Mouse (Mus musculus) retina, postnatal 1 day (tissue): Measurements from ENCODE around the gene Dhx35.

Source experiments
- DNase-seq: peaks from one replicate; pipeline ENCODE4 v3.0.0-alpha.2; 2012

The Dhx35 gene

DNA sequence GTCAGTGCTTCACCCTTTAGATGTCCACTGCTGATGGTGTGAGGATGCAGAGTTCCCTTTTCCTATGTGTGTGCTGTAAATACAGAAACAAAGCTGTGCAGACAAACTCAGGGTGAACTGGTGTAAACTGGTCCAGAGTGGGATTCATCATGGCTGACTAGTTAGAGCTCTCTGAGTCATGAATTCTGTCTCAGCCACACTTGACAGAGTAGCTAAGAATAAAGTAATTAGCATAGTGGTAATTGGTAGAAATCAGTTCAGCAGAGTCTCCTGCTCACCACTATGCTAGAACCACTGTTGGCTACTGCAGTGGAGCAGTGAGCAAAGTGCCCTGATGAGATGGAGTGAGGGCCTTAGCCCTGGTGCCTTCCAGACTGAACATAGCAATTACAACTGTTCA, 21.1 kb downstream of the Dhx35 start:
- DNase-seq, result no peak

DNA sequence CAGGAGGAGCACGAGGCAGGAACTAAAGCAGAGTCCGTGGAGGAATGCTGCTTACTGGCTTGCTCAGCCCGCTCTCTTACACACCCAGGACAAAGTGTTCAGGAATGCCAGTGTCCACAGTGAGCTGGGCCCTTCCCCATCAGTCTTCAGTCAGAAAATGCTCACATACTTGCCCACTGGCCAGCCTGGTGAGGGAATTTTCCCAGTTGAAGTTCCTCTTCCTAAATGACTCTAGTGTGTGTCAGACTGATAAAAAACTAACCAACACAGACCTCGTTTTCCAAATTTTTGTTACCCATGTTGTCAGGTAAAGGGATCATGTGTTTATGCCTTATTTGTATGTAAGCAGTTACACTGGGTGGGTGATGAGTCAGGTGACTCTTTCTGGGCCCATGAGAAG, 21.6 kb downstream of the Dhx35 start:
- no peak for DNase-seq

DNA sequence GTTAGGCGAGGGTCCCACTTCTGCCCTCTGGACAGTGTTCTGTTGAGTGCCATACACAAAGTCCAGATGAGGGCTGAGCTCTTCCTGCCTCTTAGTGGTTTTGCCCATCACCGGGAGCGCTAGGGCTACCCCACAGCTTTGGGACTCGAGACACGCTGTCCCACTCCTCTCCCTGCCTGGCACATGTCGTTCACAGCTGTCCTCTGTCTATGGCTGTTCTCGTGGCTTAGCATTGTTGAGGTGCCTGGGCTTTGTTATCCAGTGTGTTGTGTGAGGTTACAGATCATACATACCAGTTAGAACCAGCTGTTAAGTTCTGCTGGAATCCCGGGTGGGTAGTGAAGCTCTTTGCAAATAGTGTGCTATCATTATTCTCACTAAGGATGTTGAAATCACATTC, 23.1 kb downstream of the Dhx35 start:
- no peak for DNase-seq

DNA sequence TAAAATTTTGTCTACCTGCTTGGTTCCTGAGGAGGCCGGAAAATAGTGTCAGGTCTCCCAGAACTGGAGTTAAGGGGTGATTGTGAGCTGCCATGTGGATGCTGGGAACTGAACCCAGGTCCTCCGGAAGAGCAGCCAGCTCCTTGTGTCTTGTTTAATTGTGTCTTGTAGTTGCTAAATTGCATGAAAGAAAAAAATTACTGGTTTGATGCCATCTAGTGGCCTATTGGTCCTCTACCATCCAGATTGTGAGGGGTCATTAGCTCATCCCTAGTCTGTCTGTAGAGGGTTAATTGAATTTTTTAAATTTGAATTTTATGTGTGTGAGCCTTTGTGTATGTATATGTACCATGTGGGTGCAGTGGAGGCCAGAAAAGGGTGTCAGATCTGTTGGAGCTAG, 33.5 kb downstream of the Dhx35 start:
- DNase-seq, result no peak

DNA sequence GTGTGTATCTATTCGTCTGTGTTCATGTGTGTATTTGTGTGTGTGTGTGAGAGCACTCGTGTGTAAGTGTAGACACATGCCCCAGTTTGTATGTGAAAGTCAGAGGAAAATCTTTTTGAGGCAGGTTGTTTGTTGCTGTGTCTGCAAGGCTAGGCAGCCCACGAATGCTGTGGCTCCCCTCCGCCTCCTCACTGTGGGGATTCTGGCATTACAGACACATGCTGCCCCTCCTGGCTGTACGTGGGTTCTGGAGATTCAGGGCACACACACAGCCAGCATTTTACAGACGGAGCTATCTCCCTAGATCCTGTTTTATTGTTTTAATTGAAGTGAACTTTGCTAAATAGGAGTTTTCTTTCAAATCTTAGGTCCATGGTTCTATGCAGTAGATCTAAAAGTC, 35.1 kb downstream of the Dhx35 start:
- no peak for DNase-seq

DNA sequence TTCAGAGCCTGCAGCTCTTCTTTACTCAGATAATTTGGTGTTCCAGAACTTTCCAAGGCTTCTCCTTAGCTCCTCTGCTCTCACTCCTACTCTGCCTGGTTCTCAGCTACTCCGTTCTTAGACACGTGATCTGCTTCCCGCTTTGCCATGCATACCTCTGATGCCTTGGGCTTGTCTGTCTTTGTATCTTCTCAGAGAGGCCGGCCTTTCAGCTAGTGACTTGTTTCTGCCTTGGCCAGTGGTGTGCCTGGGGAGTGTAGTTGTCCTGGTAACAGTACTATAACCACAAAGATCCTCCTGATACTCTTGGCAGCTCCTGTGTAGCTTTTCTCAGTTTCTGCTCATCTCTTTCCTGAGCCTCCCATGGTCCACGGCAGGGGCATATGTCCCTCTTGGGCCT, 38.6 kb downstream of the Dhx35 start:
- no peak for DNase-seq

DNA sequence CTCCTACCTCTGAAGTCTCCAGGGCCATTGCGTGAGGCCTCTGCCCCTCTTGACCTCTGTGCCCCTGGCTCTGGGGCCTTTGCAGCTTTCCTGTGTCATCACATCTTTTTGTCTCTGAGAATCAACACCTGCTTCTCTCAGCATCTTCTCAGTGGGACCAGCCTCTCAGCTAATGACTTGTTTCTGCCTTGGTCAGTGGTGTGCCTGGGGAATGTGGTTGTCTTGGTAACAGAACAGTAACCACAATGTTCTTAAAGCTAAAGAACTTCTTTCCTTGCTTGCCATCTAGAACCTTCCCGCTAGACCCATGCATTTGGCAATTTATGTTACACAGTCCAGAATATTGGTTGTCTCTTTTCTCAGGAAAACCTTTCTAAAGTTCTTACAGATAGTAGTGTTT, 39.0 kb downstream of the Dhx35 start:
- peak; percentile 10 for DNase-seq

DNA sequence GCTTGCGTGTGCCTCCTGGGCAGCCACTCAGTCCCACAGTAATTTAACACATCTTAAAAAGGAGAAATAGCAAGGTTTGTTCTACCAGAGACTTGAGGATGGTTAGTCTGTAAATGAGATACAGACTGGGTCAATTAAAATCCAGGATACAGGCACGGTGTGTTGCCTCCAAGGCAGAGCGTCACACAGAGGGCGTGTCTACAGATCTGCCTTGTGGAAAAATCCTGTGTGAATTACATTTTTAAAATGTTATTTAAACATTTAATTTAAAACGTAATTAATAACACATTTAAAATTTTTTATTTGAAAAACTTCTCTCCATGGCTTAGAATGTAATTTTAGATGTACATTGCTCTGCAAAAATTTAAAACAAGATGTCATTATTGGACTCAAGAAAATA, 48.7 kb downstream of the Dhx35 start:
- no peak for DNase-seq

DNA sequence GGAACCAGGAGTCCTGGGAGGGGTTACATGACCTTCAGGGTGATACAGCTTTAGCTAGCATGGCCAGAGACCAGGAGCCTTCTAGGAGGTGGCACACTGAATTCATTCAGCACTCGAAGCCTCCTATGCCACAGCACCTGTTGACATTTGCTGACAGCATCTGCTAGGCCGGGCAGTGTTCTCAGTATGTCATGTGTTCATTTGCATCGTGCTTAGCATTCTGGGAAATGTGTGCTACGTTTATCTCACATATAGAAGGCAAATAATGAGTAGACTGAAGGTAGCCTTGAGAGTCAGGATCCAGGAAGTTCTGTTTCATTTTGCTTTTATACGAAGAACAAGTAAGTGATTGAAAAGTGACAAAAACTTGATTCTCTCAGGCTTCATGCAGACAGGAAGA, 50.4 kb downstream of the Dhx35 start:
- DNase-seq, result no peak

DNA sequence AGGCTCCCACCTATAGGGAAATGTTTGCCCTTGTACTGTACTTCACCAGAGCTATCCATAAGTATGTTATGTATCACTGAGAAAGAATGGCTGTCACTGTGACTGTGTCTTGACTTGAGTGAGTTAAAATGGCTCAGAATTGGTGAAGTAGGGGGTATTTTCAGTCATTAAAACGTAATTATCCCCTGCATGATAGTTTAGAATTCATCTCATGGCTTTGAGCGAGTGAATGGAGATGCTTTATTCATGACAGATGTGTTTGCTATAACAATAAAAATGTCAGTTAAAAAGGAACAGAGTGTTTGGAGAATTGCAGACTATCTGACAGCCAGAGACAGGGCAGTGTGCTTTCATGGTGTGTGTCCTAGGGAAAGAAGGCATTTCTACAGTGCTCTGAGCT, 51.6 kb downstream of the Dhx35 start:
- no peak for DNase-seq

DNA sequence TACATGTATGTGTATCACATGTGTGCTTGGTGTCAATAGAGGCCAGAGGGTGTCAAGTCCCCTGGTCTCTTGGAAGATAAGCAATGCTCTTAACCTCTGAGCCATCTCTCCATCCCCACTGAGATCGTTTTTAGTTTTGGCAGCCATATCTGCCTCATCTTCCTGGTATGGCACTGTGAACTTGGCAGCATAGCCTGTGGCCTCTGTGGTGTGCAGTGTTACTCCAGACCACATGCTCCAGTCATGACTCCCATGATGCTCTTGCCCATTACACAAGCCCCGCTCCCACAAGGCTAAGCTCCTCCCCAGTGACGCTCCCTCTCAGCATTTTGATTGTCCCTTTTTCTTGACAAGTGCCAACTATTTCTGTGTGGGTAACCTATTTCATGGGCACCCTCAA, 53.4 kb downstream of the Dhx35 start:
- no peak for DNase-seq

DNA sequence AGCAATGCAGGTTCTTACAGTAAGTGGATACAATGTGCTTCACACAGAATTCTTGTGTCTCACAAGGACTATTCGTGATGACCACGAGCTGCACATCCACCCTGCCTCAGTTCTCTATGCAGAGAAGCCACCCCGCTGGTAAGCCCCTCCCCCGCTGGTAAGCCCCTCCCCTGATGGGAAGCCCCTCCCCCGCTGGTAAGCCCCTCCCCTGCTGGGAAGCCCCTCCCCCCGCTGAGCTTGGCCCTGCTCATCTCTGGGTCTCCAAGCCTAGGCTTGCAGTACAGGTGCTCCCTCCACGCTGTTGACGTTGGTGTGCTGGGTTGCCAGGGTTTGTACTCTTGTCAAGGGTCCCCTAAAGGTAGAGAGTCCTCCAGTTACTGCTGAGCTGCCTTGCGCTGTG, 54.8 kb downstream of the Dhx35 start:
- DNase-seq, result no peak

DNA sequence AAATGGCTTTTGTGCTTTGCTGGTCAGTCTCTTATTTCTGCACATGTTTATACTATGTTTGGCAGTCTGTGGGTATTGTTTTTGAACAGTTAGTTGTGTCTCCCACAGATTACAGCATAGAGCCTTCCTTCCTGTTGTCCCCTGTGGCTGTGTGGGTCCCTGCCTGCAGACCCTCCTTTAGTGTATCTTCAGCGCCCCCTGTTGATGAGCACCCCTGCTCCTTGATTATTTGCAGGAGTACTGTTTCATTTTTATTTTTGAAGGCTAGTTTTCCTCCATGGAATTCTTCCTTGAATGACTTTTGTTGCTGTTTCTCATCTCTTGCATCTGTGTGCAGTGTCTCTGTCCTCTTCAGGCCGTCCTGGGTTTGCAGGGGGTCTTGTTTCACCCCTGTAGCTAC, 58.0 kb downstream of the Dhx35 start:
- peak; percentile 41 for DNase-seq

DNA sequence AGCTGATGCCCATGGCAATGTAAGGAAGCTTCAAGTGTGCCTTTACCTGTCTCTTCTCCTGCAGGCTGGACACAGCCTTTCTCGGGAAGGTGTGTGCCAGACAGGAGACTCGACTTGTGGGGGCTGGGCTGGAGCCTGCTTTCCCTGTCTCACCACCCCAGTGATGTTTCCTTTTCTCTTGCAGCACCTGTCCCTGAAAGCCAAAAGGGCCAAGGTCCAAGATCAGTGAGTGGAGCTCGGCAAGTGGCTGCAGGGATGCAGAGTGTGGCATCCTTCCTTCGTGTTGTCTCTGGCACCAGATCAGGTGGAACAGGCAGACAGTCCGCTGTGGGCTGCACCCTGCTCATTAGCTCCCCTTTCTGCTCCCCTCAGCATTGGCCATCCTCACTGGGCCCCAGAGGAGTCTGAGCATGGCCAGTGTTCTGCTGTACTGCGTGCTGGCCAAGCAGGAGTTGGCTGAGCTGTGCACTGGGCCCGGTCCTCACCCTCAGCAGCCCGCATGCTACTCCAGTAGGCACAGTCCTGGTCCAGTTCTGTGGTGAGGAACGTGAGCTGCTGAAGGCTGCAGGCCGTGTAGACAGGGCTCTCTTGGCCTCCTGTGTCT, 62.4 kb downstream of the Dhx35 start:
- no peak for DNase-seq

DNA sequence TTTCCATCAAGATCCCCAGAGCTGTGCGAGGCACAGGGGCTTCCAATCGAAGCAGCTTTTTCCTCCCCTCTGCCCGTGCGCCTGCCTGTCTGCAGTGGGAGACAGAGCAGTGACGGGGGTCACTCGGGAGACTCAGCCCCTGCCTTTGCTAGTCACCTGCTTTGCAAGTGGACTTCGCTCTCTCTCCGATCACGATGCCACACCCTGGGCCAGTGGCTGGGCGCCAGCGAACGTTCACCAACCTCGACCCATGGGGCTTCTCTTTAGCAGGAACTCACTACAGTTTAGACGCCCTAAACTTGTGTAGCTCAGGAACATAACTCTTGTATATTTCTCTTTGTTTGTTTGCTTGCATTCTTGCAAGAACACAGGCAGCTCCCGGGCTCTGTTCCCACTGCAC, 63.0 kb downstream of the Dhx35 start:
- no peak for DNase-seq

DNA sequence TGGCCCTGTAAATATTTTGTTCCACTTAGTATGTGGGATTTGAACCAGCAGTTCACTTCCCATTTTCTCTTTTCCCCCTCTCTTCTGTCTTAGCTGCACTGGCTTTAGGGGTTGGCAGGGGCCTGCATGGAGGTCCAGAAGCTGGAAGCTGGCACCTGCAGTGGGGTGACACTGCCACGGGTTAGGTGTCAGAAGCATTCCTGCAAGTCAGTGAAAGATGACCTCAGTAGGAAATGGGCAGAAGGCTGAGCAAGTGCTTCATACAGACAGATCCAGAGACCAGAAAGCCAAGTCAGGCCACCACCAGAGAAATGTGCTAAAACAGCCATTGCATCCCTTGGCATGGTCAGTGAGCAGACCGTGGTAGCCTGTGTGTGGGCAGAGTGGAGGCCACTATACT, 66.5 kb downstream of the Dhx35 start:
- DNase-seq, result no peak

DNA sequence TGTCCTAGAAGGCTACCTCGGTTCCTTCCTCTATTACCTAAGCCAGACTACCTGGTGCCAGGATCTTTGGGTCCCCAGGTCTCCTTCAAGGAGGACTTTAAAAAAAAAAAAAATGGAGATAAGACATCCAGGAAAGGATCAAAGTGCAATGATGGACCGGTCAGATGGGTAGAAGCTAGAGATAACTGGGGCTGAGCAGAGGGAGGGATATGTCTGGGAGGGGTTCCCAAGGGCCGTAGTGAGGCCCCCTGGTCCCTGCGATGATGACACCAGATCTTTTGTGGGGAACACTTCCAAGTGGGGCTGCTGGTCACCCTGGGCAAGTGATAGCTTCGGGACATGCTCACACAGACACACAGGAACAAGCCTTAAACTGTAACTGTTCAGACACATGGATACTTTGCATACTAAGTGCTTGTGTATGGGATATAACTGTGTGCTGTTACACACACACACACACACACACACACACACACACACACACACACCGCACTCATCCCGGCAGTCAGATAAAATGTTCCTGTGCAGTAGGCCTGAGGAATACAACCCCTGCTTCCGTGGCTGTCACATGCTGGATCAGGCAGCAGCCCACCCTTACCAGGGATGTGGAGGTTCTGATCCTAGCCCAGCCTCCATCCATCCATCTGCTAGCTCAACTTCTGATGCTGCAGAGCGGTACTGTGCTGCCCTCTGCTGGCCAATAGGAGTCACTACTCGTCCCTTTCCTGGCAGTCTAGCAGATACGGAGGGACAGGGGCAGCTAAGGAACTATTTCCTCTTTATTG, 68.9 kb downstream of the Dhx35 start:
- peak; percentile 86 for DNase-seq

DNA sequence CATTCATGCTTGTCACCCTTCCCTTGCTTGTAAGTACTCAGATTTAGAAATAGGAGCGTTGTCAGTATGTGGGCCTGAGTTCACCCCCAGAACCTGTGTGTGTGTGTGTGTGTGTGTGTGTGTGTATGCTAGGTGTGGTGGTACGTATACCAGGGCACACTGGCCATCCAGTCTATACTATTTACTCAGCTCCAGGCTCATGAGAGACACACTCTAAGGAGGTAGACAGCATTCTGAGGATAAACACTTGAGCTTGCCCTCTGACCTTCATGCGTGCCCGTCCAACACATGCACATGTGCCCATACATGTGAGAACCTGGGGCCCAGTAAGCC, 69.5 kb downstream of the Dhx35 start:
- no peak for DNase-seq

DNA sequence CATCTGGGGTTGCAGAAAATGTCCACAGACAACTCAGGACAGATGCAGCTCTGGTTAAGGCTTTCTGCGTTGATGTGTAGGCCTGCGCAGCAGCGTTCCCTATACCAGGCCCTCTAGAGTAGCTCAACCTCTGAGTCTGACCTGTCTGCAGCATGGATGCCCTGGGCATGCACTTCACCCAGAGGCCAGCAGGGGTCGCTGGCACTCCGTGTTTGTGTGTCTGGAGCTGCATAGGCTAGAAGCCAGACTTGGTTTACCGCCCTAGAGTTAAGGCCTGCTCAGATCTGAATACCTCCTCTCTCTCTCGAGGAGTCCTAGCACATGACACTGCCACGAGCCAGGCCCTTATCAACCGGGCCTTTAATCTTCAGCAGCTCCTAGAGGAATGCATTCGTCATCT, 70.8 kb downstream of the Dhx35 start:
- DNase-seq, result peak; percentile 77

DNA sequence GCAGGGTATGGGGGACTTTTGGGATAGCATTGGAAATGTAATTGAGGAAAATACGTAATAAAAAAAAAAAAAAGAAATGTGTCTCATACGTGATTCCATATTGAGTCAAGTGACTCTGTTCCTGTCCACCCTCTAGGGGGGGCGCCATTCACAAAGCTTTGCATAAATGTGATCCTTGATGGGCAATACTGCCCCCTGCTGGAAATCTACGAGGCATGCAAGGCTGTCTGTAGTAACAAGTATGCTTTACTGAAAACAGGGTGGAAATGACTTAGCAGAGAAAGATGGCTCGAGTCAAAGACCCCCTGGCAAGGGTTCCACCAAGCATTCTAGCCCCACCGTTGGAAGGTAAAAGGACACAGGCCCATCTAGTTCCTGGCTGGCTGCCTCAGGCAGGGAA, 92.0 kb downstream of the Dhx35 start:
- peak; percentile 60 for DNase-seq

DNA sequence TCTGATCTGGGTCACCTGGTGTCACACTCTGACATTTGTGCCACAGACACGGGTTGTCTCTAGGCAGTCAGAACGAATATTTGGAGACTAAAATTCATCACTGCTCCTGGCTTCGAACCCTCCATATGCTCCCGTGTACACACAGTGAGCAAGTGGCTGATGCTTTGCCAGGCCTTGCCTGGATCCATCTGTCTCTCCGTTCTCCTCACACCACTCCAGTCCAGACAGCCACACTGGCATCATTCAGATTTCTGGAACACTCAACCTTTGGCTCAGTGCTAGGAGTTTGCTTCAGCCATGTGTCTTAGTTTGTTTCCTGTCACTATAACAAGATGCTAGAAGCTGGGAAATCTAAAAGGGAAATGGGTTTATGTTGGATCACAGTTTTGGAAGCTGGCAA, 93.9 kb downstream of the Dhx35 start:
- DNase-seq, result no peak

DNA sequence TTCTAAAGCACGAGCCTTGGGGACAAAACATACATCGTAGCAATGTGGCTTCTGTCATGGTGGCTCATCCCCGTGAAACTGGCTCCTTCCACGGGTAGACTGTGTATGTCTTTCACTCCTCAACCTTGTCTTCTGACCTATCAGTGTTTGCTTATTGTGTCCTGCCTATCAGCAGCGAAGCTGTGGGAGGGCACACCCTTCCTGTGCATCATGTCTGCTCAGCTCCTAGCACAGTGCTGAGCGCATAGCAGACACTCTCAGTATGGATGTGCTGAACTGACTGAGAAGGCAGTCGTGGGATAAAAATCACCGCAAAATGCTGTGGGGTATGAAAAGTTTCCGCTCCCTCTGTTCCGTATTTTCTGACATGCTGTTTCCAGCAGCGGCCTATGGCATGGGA, 94.6 kb downstream of the Dhx35 start:
- DNase-seq, result no peak

DNA sequence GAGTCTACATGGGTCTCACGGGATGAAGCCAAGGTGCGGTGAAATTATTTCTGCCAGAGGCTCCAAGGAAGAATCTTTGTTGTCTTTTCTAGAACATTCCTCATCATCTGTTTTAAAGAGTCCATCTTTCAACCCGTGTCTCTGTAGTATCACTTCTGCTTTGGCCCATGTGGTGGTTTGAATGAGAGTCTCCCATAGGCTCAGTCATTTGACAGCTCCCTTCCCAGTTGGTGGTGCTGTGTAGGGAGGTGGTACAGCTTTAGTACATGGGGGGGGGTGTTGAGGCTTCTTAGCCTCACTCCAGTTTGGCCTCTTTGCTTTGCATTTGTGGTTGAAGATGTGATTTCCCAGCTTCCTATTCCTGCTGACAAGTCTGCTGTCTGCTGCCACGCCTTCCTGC, 96.7 kb downstream of the Dhx35 start:
- no peak for DNase-seq

DNA sequence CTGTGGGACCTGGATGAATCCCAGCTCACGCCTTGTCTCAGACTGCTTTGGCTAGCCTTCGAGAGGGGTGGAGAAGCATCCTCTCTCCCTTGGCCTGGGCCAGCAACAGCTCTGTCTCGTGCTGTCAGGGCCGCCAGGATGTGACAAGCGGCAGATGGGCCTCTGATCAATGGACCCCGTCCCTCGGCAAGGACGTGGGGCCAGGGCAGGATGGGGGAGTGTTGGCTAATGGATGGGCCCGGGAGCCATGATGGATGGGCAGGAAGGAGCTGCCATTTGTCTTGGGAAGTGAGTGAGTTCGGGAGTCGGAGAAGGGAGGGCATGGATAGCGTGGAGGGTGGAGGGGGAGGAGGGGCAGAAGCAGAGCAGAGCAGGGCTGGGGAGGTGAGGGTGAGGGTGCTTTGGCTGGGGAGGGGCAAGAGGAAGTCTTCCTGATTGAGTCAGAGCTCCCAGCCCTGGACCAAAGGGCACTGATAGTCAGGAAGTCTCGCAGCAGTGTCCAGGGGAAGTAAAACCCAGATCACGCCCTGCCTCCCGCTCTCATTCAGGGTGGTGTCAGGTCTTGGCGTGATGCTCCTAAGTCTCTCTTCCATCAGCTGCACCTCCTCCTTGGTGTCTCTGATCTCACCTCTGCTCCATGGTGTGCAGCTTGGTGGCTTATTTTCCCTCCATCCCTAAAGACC, 98.7 kb downstream of the Dhx35 start:
- DNase-seq, result no peak
